Mouse (Mus musculus): ENCODE measurements at regions not wholly inside any gene's neighbourhood (a gene's known extent, or its start where the extent isn't known, plus 50 kb on each side); places are given as distances from the start of the nearest gene placed in this dataset.

DNA sequence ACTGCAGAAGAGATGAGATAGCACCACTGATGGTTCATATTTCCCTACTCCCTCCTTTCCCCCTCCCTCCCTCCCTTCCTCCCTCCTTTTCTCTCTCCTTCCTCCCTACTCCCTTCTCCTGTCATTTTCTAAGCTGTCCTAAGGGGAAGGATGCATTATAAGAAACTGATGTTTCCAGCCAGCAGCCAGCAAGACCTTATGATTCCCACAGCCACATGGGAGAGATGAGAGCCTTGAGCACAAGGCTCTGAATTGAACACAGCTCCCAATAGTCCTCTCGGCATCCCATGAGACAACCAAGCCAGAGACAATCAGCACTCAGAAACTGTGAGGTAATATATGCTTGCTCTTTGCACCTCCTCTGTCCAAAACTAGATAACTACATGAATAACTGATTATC is 263.0 kb upstream of the Nrp1 start:
- H3K4me1 ChIP-seq (replicated peaks; ENCODE audit: control insufficient read depth, insufficient read depth, low read length): no peaks in the 10 kb centered on the region
- H3K9me3 ChIP-seq (ENCODE audit: control insufficient read depth, low read length): peaks cover 3% of the 10 kb centered on the region; the same call in 1 of the 2 replicates
- no peak overlapping the region for H3K27ac ChIP-seq (ENCODE audit: low read depth)
- ATAC-seq (replicated peaks; ENCODE audit: low FRiP score, low TSS enrichment, low read depth): no peak
- H3K4me2 ChIP-seq (ENCODE audit: low read length): no peak overlapping the region
- no peak overlapping the region for H3K9ac ChIP-seq (ENCODE audit: low read length)
- DNase-seq (ENCODE audit: low spot score): no peak
- no peaks in the 10 kb centered on the region for H3K36me3 ChIP-seq (ENCODE audit: control insufficient read depth, insufficient read depth, low read length)
- H3K4me3 ChIP-seq (ENCODE audit: low read depth, low read length): no peak overlapping the region
- no peaks in the 10 kb centered on the region for H3K27me3 ChIP-seq (replicated peaks; ENCODE audit: control insufficient read depth, insufficient read depth, low read length)
- WGBS: 86% methylated on average over 1 of the region's 1 CpGs

DNA sequence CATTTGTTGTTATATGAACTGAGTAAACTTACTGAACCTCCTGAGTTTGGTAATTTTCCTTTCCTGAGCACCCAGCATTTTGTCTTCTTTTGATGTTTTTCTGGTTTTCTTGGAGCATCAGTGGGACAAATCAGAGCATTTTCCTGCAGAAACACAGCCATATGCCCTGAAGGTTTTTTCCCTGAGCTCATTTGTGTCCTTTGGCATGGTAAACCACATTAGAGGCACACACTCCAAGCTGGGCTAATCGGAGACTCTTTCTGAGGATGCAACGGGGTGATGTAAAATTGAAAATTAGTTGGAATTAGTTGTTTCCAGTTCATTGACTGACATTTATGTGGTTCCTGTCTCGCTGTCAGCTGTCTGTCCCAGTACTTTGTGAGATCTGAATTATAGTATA is 260.8 kb upstream of the Nrp1 start:
- H3K4me2 ChIP-seq (ENCODE audit: low read length): no peak overlapping the region
- H3K9ac ChIP-seq (ENCODE audit: low read length): no peak overlapping the region
- no peaks in the 10 kb centered on the region for H3K9me3 ChIP-seq (ENCODE audit: control insufficient read depth, low read length)
- no peak overlapping the region for H3K4me3 ChIP-seq (ENCODE audit: low read depth, low read length)
- DNase-seq (ENCODE audit: low spot score): no peak
- no peak overlapping the region for H3K27ac ChIP-seq (ENCODE audit: low read depth)
- no peaks in the 10 kb centered on the region for H3K27me3 ChIP-seq (replicated peaks; ENCODE audit: control insufficient read depth, insufficient read depth, low read length)
- H3K36me3 ChIP-seq (ENCODE audit: control insufficient read depth, insufficient read depth, low read length): no peaks in the 10 kb centered on the region
- ATAC-seq (replicated peaks; ENCODE audit: low FRiP score, low TSS enrichment, low read depth): no peak
- no peaks in the 10 kb centered on the region for H3K4me1 ChIP-seq (replicated peaks; ENCODE audit: control insufficient read depth, insufficient read depth, low read length)
- 81% methylated on average over 3 of the region's 3 CpGs for WGBS

DNA sequence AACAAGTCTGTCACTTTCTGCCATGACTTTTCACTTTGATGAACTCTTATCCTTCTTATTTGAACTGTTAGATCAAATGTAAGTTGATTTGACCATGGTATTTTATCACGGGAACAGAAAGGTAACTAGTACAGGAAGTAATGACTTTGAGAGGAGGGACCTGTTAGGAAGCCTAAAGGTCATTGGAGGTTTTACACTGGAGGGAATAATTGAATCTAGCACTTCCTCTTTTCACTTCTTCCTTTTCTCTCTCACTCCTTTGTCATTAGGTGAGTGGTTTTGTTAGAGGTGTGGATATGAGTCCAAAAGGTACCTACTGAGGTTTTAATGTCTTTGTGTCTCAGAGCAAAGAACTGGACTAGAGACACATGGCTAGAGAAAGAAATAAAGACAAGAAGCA is 255.0 kb upstream of the Nrp1 start:
- no peaks in the 10 kb centered on the region for H3K36me3 ChIP-seq (ENCODE audit: control insufficient read depth, insufficient read depth, low read length)
- DNase-seq (ENCODE audit: low spot score) (no peak), ATAC-seq (replicated peaks; ENCODE audit: low FRiP score, low TSS enrichment, low read depth) (no peak)
- 87% methylated on average over 1 of the region's 1 CpGs for WGBS
- no peak overlapping the region for H3K9ac ChIP-seq (ENCODE audit: low read length)
- no peaks in the 10 kb centered on the region for H3K27me3 ChIP-seq (replicated peaks; ENCODE audit: control insufficient read depth, insufficient read depth, low read length)
- H3K4me2 ChIP-seq (ENCODE audit: low read length): no peak overlapping the region
- H3K27ac ChIP-seq (ENCODE audit: low read depth): no peak overlapping the region
- no peak overlapping the region for H3K4me3 ChIP-seq (ENCODE audit: low read depth, low read length)
- H3K4me1 ChIP-seq (replicated peaks; ENCODE audit: control insufficient read depth, insufficient read depth, low read length): no peaks in the 10 kb centered on the region
- no peaks in the 10 kb centered on the region for H3K9me3 ChIP-seq (ENCODE audit: control insufficient read depth, low read length)

DNA sequence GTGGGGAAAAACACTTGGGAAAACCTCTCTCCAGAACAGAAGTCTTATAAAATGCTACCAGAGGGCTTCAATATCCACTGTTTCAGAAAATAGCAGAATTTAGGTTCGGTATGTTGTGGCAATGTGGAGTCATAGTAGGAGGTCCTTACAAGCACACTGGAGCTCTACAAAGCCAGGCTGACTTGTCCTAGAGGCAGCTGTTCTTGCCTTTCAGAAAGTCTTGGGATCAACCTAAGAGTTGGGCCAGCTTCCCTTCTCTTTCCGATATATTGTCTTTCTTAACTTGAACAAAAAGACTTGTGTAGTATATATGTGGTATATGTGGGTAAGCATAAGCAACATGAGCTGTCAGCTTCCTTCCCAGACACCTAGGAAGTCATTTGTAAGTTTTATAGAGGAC is 251.8 kb upstream of the Nrp1 start:
- Histone ChIP-seq H3K9me3 (ENCODE audit: control insufficient read depth, low read length) (no peaks in the 10 kb centered on the region), H3K36me3 (ENCODE audit: control insufficient read depth, insufficient read depth, low read length) (no peaks in the 10 kb centered on the region), H3K27me3 (replicated peaks; ENCODE audit: control insufficient read depth, insufficient read depth, low read length) (no peaks in the 10 kb centered on the region), H3K27ac (ENCODE audit: low read depth) (no peak overlapping the region), H3K9ac (ENCODE audit: low read length) (no peak overlapping the region), H3K4me3 (ENCODE audit: low read depth, low read length) (no peak overlapping the region), H3K4me2 (ENCODE audit: low read length) (no peak overlapping the region), H3K4me1 (replicated peaks; ENCODE audit: control insufficient read depth, insufficient read depth, low read length) (no peaks in the 10 kb centered on the region)
- no peak for ATAC-seq (replicated peaks; ENCODE audit: low FRiP score, low TSS enrichment, low read depth)
- no peak for DNase-seq (ENCODE audit: low spot score)
- WGBS: 89% methylated on average over 2 of the region's 2 CpGs

DNA sequence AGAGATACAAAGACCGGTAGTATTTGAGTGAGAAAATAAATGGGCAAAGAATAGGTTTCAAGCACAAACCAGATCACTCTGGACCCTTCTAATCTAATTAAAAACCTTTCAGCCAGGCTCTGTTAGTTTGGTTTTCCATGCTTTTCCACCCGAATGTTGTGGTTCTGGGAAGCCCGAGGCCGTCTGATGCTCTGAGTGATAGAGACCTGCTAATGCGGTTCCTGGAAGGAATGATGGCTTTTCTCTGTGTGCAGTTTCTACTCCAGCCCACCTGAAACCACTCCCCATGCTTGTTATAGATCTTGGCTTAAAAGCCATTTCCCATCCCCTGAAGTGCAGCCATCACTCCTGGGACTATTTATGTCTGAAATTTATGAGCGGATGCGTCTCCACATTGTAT is 251.4 kb upstream of the Nrp1 start:
- H3K4me3 ChIP-seq (ENCODE audit: low read depth, low read length): no peak overlapping the region
- no peaks in the 10 kb centered on the region for H3K4me1 ChIP-seq (replicated peaks; ENCODE audit: control insufficient read depth, insufficient read depth, low read length)
- no peaks in the 10 kb centered on the region for H3K9me3 ChIP-seq (ENCODE audit: control insufficient read depth, low read length)
- no peak overlapping the region for H3K4me2 ChIP-seq (ENCODE audit: low read length)
- H3K27me3 ChIP-seq (replicated peaks; ENCODE audit: control insufficient read depth, insufficient read depth, low read length): no peaks in the 10 kb centered on the region
- 69% methylated on average over 7 of the region's 7 CpGs for WGBS
- no peaks in the 10 kb centered on the region for H3K36me3 ChIP-seq (ENCODE audit: control insufficient read depth, insufficient read depth, low read length)
- H3K9ac ChIP-seq (ENCODE audit: low read length): no peak overlapping the region
- DNase-seq (ENCODE audit: low spot score) (no peak), ATAC-seq (replicated peaks; ENCODE audit: low FRiP score, low TSS enrichment, low read depth) (no peak)
- H3K27ac ChIP-seq (ENCODE audit: low read depth): no peak overlapping the region

DNA sequence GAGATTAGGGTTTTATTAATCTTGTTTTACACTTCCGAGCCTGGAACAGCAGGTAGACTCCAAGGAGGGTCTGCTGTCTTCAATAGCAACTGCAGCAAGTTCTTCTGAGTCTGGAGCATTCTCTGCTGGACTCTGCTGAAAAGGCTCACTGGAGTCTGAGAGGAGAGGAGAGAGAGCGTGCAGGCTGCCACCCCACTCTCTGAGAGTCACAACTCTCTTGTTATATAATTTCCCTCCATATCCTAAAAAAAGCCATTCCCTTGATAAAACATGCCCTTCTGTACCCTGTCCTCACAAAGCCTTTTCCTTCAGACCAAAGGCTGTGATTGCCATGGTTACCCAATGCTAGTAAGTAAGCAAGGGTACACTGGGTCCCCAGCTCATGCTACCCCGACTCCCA is 249.4 kb upstream of the Nrp1 start:
- Histone ChIP-seq H3K27me3 (replicated peaks; ENCODE audit: control insufficient read depth, insufficient read depth, low read length) (no peaks in the 10 kb centered on the region), H3K36me3 (ENCODE audit: control insufficient read depth, insufficient read depth, low read length) (no peaks in the 10 kb centered on the region), H3K4me3 (ENCODE audit: low read depth, low read length) (no peak overlapping the region), H3K27ac (ENCODE audit: low read depth) (no peak overlapping the region), H3K9ac (ENCODE audit: low read length) (no peak overlapping the region), H3K9me3 (ENCODE audit: control insufficient read depth, low read length) (no peaks in the 10 kb centered on the region), H3K4me1 (replicated peaks; ENCODE audit: control insufficient read depth, insufficient read depth, low read length) (no peaks in the 10 kb centered on the region), H3K4me2 (ENCODE audit: low read length) (no peak overlapping the region)
- 83% methylated on average over 3 of the region's 3 CpGs for WGBS
- ATAC-seq (replicated peaks; ENCODE audit: low FRiP score, low TSS enrichment, low read depth): no peak
- no peak for DNase-seq (ENCODE audit: low spot score)

DNA sequence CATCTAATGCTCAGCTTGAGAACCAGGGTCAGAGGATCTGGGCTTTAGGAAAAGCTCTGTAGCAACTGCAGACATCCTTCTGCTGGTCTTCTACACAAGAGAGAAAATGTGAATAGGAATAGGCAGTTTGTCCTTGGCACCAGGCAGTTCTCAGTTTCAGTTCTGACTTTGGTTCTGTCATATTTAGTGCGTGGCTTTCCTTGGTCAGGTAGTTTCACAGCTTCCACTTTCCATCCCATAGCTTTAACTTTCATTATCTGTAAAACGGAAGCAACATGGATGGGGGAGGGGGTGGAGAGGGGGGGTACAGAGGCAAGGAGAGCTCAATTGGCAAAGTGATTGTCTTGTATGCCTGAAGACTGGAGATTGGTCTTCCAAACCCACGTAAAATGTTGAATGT is 247.3 kb upstream of the Nrp1 start:
- no peak overlapping the region for H3K4me2 ChIP-seq (ENCODE audit: low read length)
- ATAC-seq (replicated peaks; ENCODE audit: low FRiP score, low TSS enrichment, low read depth): no peak
- no peak overlapping the region for H3K9ac ChIP-seq (ENCODE audit: low read length)
- H3K27me3 ChIP-seq (replicated peaks; ENCODE audit: control insufficient read depth, insufficient read depth, low read length): no peaks in the 10 kb centered on the region
- DNase-seq (ENCODE audit: low spot score): no peak
- H3K27ac ChIP-seq (ENCODE audit: low read depth): no peak overlapping the region
- 88% methylated on average over 3 of the region's 3 CpGs for WGBS
- H3K4me3 ChIP-seq (ENCODE audit: low read depth, low read length): no peak overlapping the region
- H3K4me1 ChIP-seq (replicated peaks; ENCODE audit: control insufficient read depth, insufficient read depth, low read length): no peaks in the 10 kb centered on the region
- no peaks in the 10 kb centered on the region for H3K36me3 ChIP-seq (ENCODE audit: control insufficient read depth, insufficient read depth, low read length)
- no peaks in the 10 kb centered on the region for H3K9me3 ChIP-seq (ENCODE audit: control insufficient read depth, low read length)

DNA sequence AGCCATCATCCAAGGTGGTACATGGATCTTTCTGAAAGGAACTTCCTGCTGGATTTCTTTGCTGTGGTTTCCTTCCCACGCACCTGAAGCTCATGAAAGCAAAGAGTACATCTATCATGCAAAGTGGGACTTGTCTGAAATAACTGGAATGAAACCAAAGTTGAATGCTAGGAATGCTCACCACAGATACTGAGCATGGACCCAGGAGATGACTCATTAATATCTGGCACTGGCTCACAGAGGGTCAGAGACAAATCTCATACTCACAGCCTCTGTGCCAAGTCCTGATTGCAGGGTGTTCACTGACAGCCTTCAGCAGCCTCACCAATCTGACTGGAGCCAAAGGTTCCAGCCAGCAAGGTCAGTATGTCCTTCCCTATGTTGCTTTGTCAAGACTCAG is 245.3 kb upstream of the Nrp1 start:
- Histone ChIP-seq H3K4me2 (ENCODE audit: low read length) (no peak overlapping the region), H3K27ac (ENCODE audit: low read depth) (no peak overlapping the region), H3K9me3 (ENCODE audit: control insufficient read depth, low read length) (no peaks in the 10 kb centered on the region), H3K9ac (ENCODE audit: low read length) (no peak overlapping the region), H3K4me3 (ENCODE audit: low read depth, low read length) (no peak overlapping the region), H3K27me3 (replicated peaks; ENCODE audit: control insufficient read depth, insufficient read depth, low read length) (no peaks in the 10 kb centered on the region), H3K36me3 (ENCODE audit: control insufficient read depth, insufficient read depth, low read length) (no peaks in the 10 kb centered on the region), H3K4me1 (replicated peaks; ENCODE audit: control insufficient read depth, insufficient read depth, low read length) (no peaks in the 10 kb centered on the region)
- no peak for ATAC-seq (replicated peaks; ENCODE audit: low FRiP score, low TSS enrichment, low read depth)
- no peak for DNase-seq (ENCODE audit: low spot score)
- WGBS: 43% methylated on average over 1 of the region's 1 CpGs

DNA sequence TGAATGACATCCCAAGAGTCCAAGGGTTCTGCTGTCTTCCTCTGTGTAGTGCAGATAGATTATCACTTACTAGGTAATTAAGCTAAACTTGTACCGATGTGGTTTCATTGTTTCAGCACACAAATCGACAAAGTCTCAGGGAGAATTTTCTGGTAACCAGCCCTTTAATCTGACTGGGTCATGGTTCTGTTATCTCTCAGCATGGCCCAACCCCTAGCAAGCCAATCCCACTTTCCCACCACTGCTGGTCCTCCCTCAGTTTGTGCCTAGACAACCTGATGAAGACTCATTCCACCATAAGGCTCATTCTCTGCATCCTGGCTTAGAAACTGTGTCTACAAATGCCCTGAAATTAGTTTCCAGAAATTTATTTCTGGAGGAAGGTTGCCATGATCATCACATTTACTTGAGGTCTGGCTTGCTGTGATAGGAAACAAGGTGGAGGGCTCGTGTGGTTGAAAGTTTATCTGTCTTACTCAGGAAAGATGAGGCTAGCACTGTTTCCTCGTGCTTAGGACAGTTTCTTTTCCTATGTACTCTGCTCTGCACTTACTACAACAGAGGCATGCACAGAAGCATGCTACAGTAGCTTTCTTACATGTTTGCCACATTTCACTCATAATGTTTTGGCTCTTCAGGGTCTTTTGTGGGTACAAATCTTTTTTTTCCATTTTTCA is 217.0 kb upstream of the Nrp1 start:
- Histone ChIP-seq H3K36me3 (ENCODE audit: control insufficient read depth, insufficient read depth, low read length) (no peaks in the 10 kb centered on the region), H3K4me3 (ENCODE audit: low read depth, low read length) (no peak overlapping the region), H3K27ac (ENCODE audit: low read depth) (no peak overlapping the region), H3K9ac (ENCODE audit: low read length) (no peak overlapping the region), H3K4me2 (ENCODE audit: low read length) (no peak overlapping the region), H3K9me3 (ENCODE audit: control insufficient read depth, low read length) (no peaks in the 10 kb centered on the region), H3K27me3 (replicated peaks; ENCODE audit: control insufficient read depth, insufficient read depth, low read length) (no peaks in the 10 kb centered on the region), H3K4me1 (replicated peaks; ENCODE audit: control insufficient read depth, insufficient read depth, low read length) (no peaks in the 10 kb centered on the region)
- ATAC-seq (replicated peaks; ENCODE audit: low FRiP score, low TSS enrichment, low read depth) (no peak), DNase-seq (ENCODE audit: low spot score) (no peak)
- WGBS: 83% methylated on average over 4 of the region's 4 CpGs
